ENCODE assay signal across 15 mouse cellular contexts in genomic region chr1:184449007-184449406, GRCm38 (mm10).
DNase-seq lines count a peak whose midpoint lies in the region; ATAC-seq and TF ChIP-seq lines count a peak whose summit lies in the region.
"Had no signal": no experiment of that assay in that cellular context is flagged by ENCODE, and none has a peak within 500 bp of the region (broad histone marks: within the 10 kb centered on the region; RNA-seq: fewer than 3 reads in every experiment).

No protein-coding gene starts in this region.

- H3K4me3 ChIP-seq in hindbrain, postnatal 0 days (ENCODE audit: low read length) = no peak overlapping the region
- no peak overlapping the region for H3K4me3 ChIP-seq in hindbrain, embryonic 12.5 days
- no peak overlapping the region for H3K4me3 ChIP-seq in gastrocnemius, adult 2 months
- H3K4me3 ChIP-seq in midbrain, embryonic 16.5 days (ENCODE audit: low read depth, low read length) = no peak overlapping the region
- H3K4me3 ChIP-seq: embryonic facial prominence, embryonic 13.5 days; heart, embryonic 15.5 days; myocyte had no signal

- H3K27ac ChIP-seq in hindbrain, postnatal 0 days = no peak overlapping the region
- no peak overlapping the region for H3K27ac ChIP-seq in hindbrain, embryonic 12.5 days
- peak overlapping the region; percentile 84 for H3K27ac ChIP-seq in gastrocnemius, adult 2 months
- H3K27ac ChIP-seq in midbrain, embryonic 16.5 days (ENCODE audit: low read length) = no peak overlapping the region
- H3K27ac ChIP-seq: embryonic facial prominence, embryonic 13.5 days; heart, embryonic 15.5 days; kidney, postnatal 0 days had no signal

- no peak overlapping the region for H3K4me2 ChIP-seq in hindbrain, postnatal 0 days (ENCODE audit: low read depth, low read length)
- H3K4me2 ChIP-seq in hindbrain, embryonic 12.5 days (replicated peaks) = no peak overlapping the region
- H3K4me2 ChIP-seq in midbrain, embryonic 16.5 days (ENCODE audit: low read length) = no peak overlapping the region
- H3K4me2 ChIP-seq: embryonic facial prominence, embryonic 13.5 days; heart, embryonic 15.5 days had no signal

- H3K9me3 ChIP-seq in hindbrain, postnatal 0 days (ENCODE audit: low read length) = no peaks in the 10 kb centered on the region
- no peaks in the 10 kb centered on the region for H3K9me3 ChIP-seq in hindbrain, embryonic 12.5 days (replicated peaks)
- H3K9me3 ChIP-seq in midbrain, embryonic 16.5 days (replicated peaks; ENCODE audit: control insufficient read depth, low read length, poor library complexity, severe bottlenecking) = no peaks in the 10 kb centered on the region
- H3K9me3 ChIP-seq: embryonic facial prominence, embryonic 13.5 days; heart, embryonic 15.5 days had no signal

- H3K27me3 ChIP-seq in hindbrain, postnatal 0 days (ENCODE audit: insufficient read depth, low read length) = no peaks in the 10 kb centered on the region
- no peaks in the 10 kb centered on the region for H3K27me3 ChIP-seq in hindbrain, embryonic 12.5 days
- no peaks in the 10 kb centered on the region; the same call in 1 of the 2 replicates for H3K27me3 ChIP-seq in midbrain, embryonic 16.5 days (ENCODE audit: control insufficient read depth, insufficient read depth, low read depth, low read length)

- intact Hi-C loops in gastrocnemius, adult 2 months (cut with DNase I) = loop anchor here (2.0 to 5.0 kb wide), 3 partner anchors 187 to 290 kb away; no protein-coding TSS in a partner anchor
- intact Hi-C loops in heart, postnatal 10 days (cut with DNase I) = loop anchor here (5.0 kb wide), 1 partner anchor 182 kb away; no protein-coding TSS in a partner anchor

- WGBS in hindbrain, postnatal 0 days = 64% methylated on average over 9 of the region's 9 CpGs
- WGBS in hindbrain, embryonic 12.5 days = 79% methylated on average over 9 of the region's 9 CpGs
- 87% methylated on average over 9 of the region's 9 CpGs for WGBS in midbrain, embryonic 16.5 days

- no peaks in the 10 kb centered on the region for H3K4me1 ChIP-seq in hindbrain, postnatal 0 days (ENCODE audit: insufficient read depth, low read length)
- H3K4me1 ChIP-seq in hindbrain, embryonic 12.5 days = no peaks in the 10 kb centered on the region
- no peaks in the 10 kb centered on the region for H3K4me1 ChIP-seq in midbrain, embryonic 16.5 days (ENCODE audit: control insufficient read depth, insufficient read depth, low read length)
- H3K4me1 ChIP-seq: embryonic facial prominence, embryonic 13.5 days had no signal

- no peaks in the 10 kb centered on the region for H3K36me3 ChIP-seq in hindbrain, postnatal 0 days (ENCODE audit: insufficient read depth, low read length)
- no peaks in the 10 kb centered on the region for H3K36me3 ChIP-seq in hindbrain, embryonic 12.5 days
- no peaks in the 10 kb centered on the region for H3K36me3 ChIP-seq in midbrain, embryonic 16.5 days (ENCODE audit: control insufficient read depth, insufficient read depth, low read length)
- H3K36me3 ChIP-seq: embryonic facial prominence, embryonic 13.5 days; heart, embryonic 15.5 days had no signal

- no peak for ATAC-seq in hindbrain, postnatal 0 days
- ATAC-seq in hindbrain, embryonic 12.5 days (ENCODE audit: low FRiP score) = no peak
- ATAC-seq in midbrain, embryonic 16.5 days = no peak
- no peak for ATAC-seq in granulocyte monocyte progenitor cell, adult 5-6 weeks (replicated peaks; ENCODE audit: poor library complexity, severe bottlenecking)
- ATAC-seq: activated CD4-positive, CD25-positive, alpha-beta regulatory T cell, adult 4 months had no signal

- peak; percentile 37 for DNase-seq in hindbrain, postnatal 0 days (ENCODE audit: low spot score)
- peak; percentile 74 for DNase-seq in gastrocnemius, adult 2 months
- peak; percentile 79 to 80 for DNase-seq in heart, postnatal 10 days
- DNase-seq in lung, postnatal 14 days = peak; percentile 70
- DNase-seq in urinary bladder, postnatal 14 days (ENCODE audit: low spot score) = no peak
- DNase-seq: cerebellum, adult 9-10 months; thymus, postnatal 4 days had no signal

- TF ChIP-seq CTCF in hindbrain, postnatal 0 days (IDR thresholded peaks at IDR 0.05; ENCODE audit: low read depth) = no peak
- no peak for TF ChIP-seq CTCF in gastrocnemius, adult 2 months (IDR thresholded peaks at IDR 0.05)

- no peak overlapping the region for H3K9ac ChIP-seq in hindbrain, postnatal 0 days (replicated peaks; ENCODE audit: low read length)
- H3K9ac ChIP-seq in hindbrain, embryonic 12.5 days = no peak overlapping the region
- H3K9ac ChIP-seq in midbrain, embryonic 16.5 days (ENCODE audit: low read depth, low read length) = no peak overlapping the region
- H3K9ac ChIP-seq: embryonic facial prominence, embryonic 13.5 days; heart, embryonic 15.5 days had no signal
